Mouse (Mus musculus) cerebellum, adult 11-12 months (tissue): ENCODE data around the gene Hist2h4.

Experiments used
- DNase-seq: peaks from one replicate; pipeline ENCODE4 v3.0.0; 2022

The Hist2h4 gene

GRCm38 (mm10) chr3:96245003-96245886 lies 17.9 kb downstream of the Hist2h4 start, which contains the start of gene Hist2h2aa1:
Hist2h2aa1 (plus strand) TSS chr3:96245497.
- DNase-seq, result peak; percentile 94

- no peak for DNase-seq
Measured at GRCm38 (mm10) chr3:96243921-96244572, 19.1 kb downstream of the Hist2h4 start.

- no peak for DNase-seq
Measured at GRCm38 (mm10) chr3:96240799-96241197, 22.3 kb downstream of the Hist2h4 start.

- peak; percentile 96 for DNase-seq
Measured at GRCm38 (mm10) chr3:96239949-96240798, 22.9 kb downstream of the Hist2h4 start, which contains the start of gene Hist2h2aa2. Hist2h2aa2 (minus strand) TSS chr3:96240276.

- DNase-seq, result peak; percentile 73
Measured at GRCm38 (mm10) chr3:96238954-96239793, 23.9 kb downstream of the Hist2h4 start, which contains the start of gene Hist2h3c2. Hist2h3c2 (minus strand) TSS chr3:96239127.

GRCm38 (mm10) chr3:96237904-96238511 lies 25.1 kb downstream of the Hist2h4 start:
- DNase-seq, result no peak

GRCm38 (mm10) chr3:96237335-96237903 lies 25.7 kb downstream of the Hist2h4 start:
- no peak for DNase-seq

GRCm38 (mm10) chr3:96236834-96237334 lies 26.2 kb downstream of the Hist2h4 start:
- no peak for DNase-seq

- no peak for DNase-seq
Measured at GRCm38 (mm10) chr3:96235836-96236235, 27.3 kb downstream of the Hist2h4 start.

- DNase-seq, result no peak
Measured at GRCm38 (mm10) chr3:96234914-96235313, 28.2 kb downstream of the Hist2h4 start.

GRCm38 (mm10) chr3:96231758-96232120 lies 31.4 kb downstream of the Hist2h4 start:
- DNase-seq, result no peak

GRCm38 (mm10) chr3:96230910-96231757 lies 32.0 kb downstream of the Hist2h4 start:
- DNase-seq, result no peak

GRCm38 (mm10) chr3:96230404-96230803 lies 32.7 kb downstream of the Hist2h4 start:
- DNase-seq, result no peak

- DNase-seq, result no peak
Measured at GRCm38 (mm10) chr3:96228828-96229227, 34.3 kb downstream of the Hist2h4 start.

GRCm38 (mm10) chr3:96226695-96227648 lies 36.1 kb downstream of the Hist2h4 start:
- DNase-seq, result no peak

- no peak for DNase-seq
Measured at GRCm38 (mm10) chr3:96225421-96225820, 37.7 kb downstream of the Hist2h4 start.

- DNase-seq, result no peak
Measured at GRCm38 (mm10) chr3:96222774-96223173, 40.3 kb downstream of the Hist2h4 start.

GRCm38 (mm10) chr3:96221640-96222038 lies 41.5 kb downstream of the Hist2h4 start:
- no peak for DNase-seq
